Mouse (Mus musculus) embryonic facial prominence, embryonic 15.5 days (tissue): ENCODE results near the gene Olfr741. TPM values are rescaled to one million over a fixed set of nuclear protein-coding genes. Genes with fewer than 3 reads are reported as not detected.

Experiments used
- ATAC-seq: fragments of 200-750 bp; cut with Nextera tagmentation; 2 replicates; pipeline ENCODE4 v1.8.0; 2017; ENCODE audit warnings: low read depth, moderate TSS enrichment; ENCODE audit not compliant: insufficient number of reproducible peaks, low FRiP score, low TSS enrichment
- H3K27ac ChIP-seq: fragments of 300-500 bp; sonication (generic); replicated peaks from 2 replicates; pipeline ENCODE4 v1.5.1; 2015; ENCODE audit warnings: mild to moderate bottlenecking, inconsistent platforms
- H3K27me3 ChIP-seq: fragments of 300-500 bp; sonication (generic); 2 replicates; pipeline ENCODE4 v1.6.1; 2015; ENCODE audit warnings: inconsistent platforms
- H3K36me3 ChIP-seq: fragments of 300-500 bp; sonication (generic); 2 replicates; pipeline ENCODE4 v1.6.1; 2015; ENCODE audit warnings: mild to moderate bottlenecking, inconsistent platforms
- H3K4me1 ChIP-seq: fragments of 300-500 bp; sonication (generic); 2 replicates; pipeline ENCODE4 v1.6.1; 2015; ENCODE audit warnings: inconsistent platforms
- H3K4me2 ChIP-seq: fragments of 300-500 bp; sonication (generic); replicated peaks from 2 replicates; pipeline ENCODE4 v1.6.1; 2015; ENCODE audit warnings: mild to moderate bottlenecking, inconsistent platforms
- H3K4me3 ChIP-seq: fragments of 300-500 bp; sonication (generic); replicated peaks from 2 replicates; pipeline ENCODE4 v1.5.1; 2015; ENCODE audit warnings: mild to moderate bottlenecking, inconsistent platforms
- H3K9ac ChIP-seq: fragments of 300-500 bp; sonication (generic); 2 replicates; pipeline ENCODE4 v1.6.1; 2015; ENCODE audit warnings: inconsistent platforms
- H3K9me3 ChIP-seq: fragments of 300-500 bp; sonication (generic); replicated peaks from 2 replicates; pipeline ENCODE4 v1.6.1; 2016; ENCODE audit warnings: inconsistent platforms
- WGBS: fragments of 180-500 bp; shearing (Covaris S2); methylation state at CpG from one replicate; pipeline ENCODE4 v1.1.7; 2015; 5-methylcytosine and 5-hydroxymethylcytosine counted together
- polyA plus RNA-seq: library from polyadenylated mRNA; unstranded; fragments of >200 nt; fragmentation: Nextera tagmentation; extraction: Ambion mirVana; gene quantifications from 2 replicates; pipeline ENCODE4 v1.2.1, GENCODE M21; 2015

Gene Olfr741
- not detected in 2 replicates for polyA plus RNA-seq

DNA sequence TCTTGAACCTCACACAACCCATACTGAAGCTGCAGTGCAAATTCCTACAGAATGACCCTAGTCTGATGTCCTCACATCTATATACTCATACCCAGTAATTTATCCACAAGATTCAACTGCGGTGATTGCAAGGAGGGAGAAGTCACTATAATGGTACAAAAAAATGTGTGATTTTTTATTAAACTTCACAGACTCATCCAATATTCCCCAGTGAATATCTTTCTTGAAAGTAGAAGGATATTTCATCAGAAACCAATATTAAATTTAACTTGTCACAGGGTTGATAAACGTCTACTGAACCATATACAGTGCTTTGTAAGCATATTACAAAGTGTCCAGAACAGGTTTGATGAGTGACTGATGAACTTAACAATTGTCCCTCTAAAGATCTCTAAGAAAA is at the start of gene Olfr741:
Olfr741 (plus strand) TSS at position 301 of the 400 bp plus-strand sequence.
- Histone ChIP-seq H3K4me2 (no peak within 1 kb of the TSS), H3K9me3 (no peaks in the 10 kb centered on the region), H3K27ac (no peak within 1 kb of the TSS), H3K4me1 (no peaks in the 10 kb centered on the region), H3K27me3 (no peaks in the 10 kb centered on the region), H3K9ac (no peak within 1 kb of the TSS), H3K4me3 (no peak within 1 kb of the TSS), H3K36me3 (no peaks in the 10 kb centered on the region)
- no peak for ATAC-seq
- 61% methylated on average over 2 of the region's 2 CpGs for WGBS

DNA sequence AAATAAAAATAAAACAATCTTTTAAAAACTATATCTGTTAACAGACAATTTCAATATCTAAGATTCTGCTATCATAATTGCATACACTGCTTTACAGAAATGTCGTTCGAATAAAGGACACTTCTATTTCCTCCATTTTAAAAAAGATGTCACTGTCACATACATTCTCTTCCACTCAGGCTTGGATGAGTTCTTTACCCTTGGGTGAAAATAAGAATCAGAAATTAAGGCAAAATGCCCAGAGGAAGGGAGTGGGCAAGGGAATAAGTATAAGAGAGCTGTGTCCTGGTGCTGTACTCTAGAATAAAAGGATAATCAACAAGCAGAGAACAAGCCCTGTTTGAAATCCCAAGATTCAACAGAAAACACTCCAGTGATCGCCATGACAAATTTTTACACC is 27.3 kb upstream of the Olfr741 start, which contains the start of gene Olfr740:
Olfr740 (plus strand) TSS at position 301 of the 400 bp plus-strand sequence.
- Histone ChIP-seq H3K4me2 (no peak within 1 kb of the TSS), H3K9me3 (no peaks in the 10 kb centered on the region), H3K36me3 (no peaks in the 10 kb centered on the region), H3K9ac (no peak within 1 kb of the TSS), H3K4me1 (no peaks in the 10 kb centered on the region), H3K27me3 (no peaks in the 10 kb centered on the region), H3K4me3 (no peak within 1 kb of the TSS), H3K27ac (no peak within 1 kb of the TSS)
- no peak for ATAC-seq
- WGBS, result 86% methylated on average over 3 of the region's 3 CpGs

DNA sequence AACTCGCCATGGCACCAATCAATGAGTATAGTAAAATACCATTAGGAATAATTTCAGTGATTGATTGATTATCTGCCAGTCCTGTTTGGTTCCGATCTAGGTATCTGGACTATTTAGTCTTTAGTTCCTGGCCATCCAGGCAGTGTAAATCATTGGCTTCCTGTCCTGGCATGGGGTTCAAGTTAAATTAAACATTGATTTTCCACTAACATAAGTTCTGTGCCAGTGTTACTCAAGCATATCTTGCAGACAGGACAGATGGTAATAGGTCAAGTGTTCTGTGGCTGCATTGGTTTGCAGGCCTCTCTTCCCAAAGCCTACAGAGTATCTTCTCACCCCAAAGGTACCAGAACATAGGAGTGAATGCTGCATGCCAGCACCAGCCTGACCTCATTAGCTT is 5.9 kb downstream of the Olfr741 start:
- ATAC-seq, result no peak
- H3K27me3 ChIP-seq, result no peaks in the 10 kb centered on the region
- no peaks in the 10 kb centered on the region for H3K36me3 ChIP-seq
- H3K4me1 ChIP-seq, result no peaks in the 10 kb centered on the region
- no peak overlapping the region for H3K4me3 ChIP-seq
- H3K9me3 ChIP-seq, result no peaks in the 10 kb centered on the region
- no peak overlapping the region for H3K4me2 ChIP-seq
- 70% methylated on average over 2 of the region's 2 CpGs for WGBS
- no peak overlapping the region for H3K9ac ChIP-seq
- no peak overlapping the region for H3K27ac ChIP-seq

DNA sequence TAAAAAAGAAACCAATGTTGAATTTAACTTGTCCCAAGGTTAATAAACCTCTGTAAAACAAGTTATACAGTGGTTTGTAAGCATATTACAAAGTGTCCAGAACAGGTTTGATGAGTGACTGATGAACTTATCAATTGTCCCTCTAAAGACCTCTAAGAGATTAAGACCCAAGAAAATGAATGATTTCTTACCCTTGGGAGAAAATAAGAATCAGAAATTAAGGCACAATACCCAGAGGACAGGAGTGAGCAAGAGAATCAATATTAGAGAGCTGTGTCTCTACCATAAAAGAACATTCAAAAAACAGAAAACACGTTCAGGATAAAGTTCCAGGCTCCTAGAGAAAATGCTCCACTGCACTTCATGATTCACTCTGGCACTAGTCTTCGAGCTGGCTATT is 30.8 kb downstream of the Olfr741 start, which contains the start of gene Olfr742:
Olfr742 (plus strand) TSS at position 301 of the 400 bp plus-strand sequence.
- H3K4me2 ChIP-seq, result no peak within 1 kb of the TSS
- no peak within 1 kb of the TSS for H3K9ac ChIP-seq
- no peaks in the 10 kb centered on the region for H3K27me3 ChIP-seq
- no peak within 1 kb of the TSS for H3K27ac ChIP-seq
- no peak for ATAC-seq
- 56% methylated on average over 2 of the region's 2 CpGs for WGBS
- no peaks in the 10 kb centered on the region for H3K4me1 ChIP-seq
- no peaks in the 10 kb centered on the region for H3K36me3 ChIP-seq
- no peak within 1 kb of the TSS for H3K4me3 ChIP-seq
- H3K9me3 ChIP-seq, result no peaks in the 10 kb centered on the region

DNA sequence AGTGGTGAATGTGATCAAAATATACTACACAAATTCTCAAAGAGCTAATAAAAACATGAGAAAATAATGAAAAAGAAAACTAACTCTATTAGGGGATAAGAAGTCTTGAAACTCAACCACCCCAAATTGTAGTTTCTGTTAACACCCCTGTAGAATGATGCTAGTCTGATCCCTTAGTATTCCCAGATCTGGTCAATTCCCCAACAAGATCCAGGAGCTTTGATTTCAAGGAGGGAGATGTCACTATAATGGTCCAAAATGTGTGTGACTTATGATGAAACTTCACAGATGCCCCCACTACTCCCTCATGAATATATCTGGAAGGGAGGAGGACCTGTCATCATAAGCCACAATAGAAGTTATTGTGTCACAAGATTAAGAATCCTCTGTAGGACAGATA is 49.0 kb downstream of the Olfr741 start, which contains the start of gene Olfr743:
Olfr743 (plus strand) TSS at position 301 of the 400 bp plus-strand sequence.
- H3K27ac ChIP-seq, result no peak within 1 kb of the TSS
- H3K36me3 ChIP-seq, result no peaks in the 10 kb centered on the region
- no peaks in the 10 kb centered on the region for H3K9me3 ChIP-seq
- H3K4me3 ChIP-seq, result no peak within 1 kb of the TSS
- no peak within 1 kb of the TSS for H3K4me2 ChIP-seq
- H3K9ac ChIP-seq, result no peak within 1 kb of the TSS
- H3K27me3 ChIP-seq, result no peaks in the 10 kb centered on the region
- no peak for ATAC-seq
- no peaks in the 10 kb centered on the region for H3K4me1 ChIP-seq

Other genes starting within 250 kb of the Olfr741 start
- gene Olfr731, start 230.9 kb upstream of the Olfr741 start, polyA plus RNA-seq, result not detected in 2 replicates
- not detected in 2 replicates for gene Olfr732, start 188.5 kb upstream of the Olfr741 start, polyA plus RNA-seq
- not detected in 2 replicates for gene Olfr733, start 171.2 kb upstream of the Olfr741 start, polyA plus RNA-seq
- not detected in 2 replicates for gene Olfr734, start 146.0 kb upstream of the Olfr741 start, polyA plus RNA-seq
- not detected in 2 replicates for gene Olfr735, start 123.9 kb upstream of the Olfr741 start, polyA plus RNA-seq
- gene Tlr11, start 114.8 kb upstream of the Olfr741 start, polyA plus RNA-seq, result not detected in 2 replicates
- 0.21 TPM in 1 of 2 replicates, not detected in the other for gene Olfr736, start 91.6 kb upstream of the Olfr741 start, polyA plus RNA-seq
- gene Olfr738, start 65.2 kb upstream of the Olfr741 start, polyA plus RNA-seq, result 0.13 and 0.17 TPM in 2 replicates
- 0.20 and 0.24 TPM in 2 replicates for gene Olfr739, start 54.1 kb upstream of the Olfr741 start, polyA plus RNA-seq
- 0.05 TPM in 1 of 2 replicates, not detected in the other for gene Olfr740, start 27.2 kb upstream of the Olfr741 start, polyA plus RNA-seq
- gene Olfr742, start 30.9 kb downstream of the Olfr741 start, polyA plus RNA-seq, result not detected in 2 replicates
- gene Olfr743, start 49.1 kb downstream of the Olfr741 start, polyA plus RNA-seq, result not detected in 2 replicates
- gene Olfr744, start 142.1 kb downstream of the Olfr741 start, polyA plus RNA-seq, result 0.15 and 0.25 TPM in 2 replicates
- 1.3 TPM in 2 replicates for gene Olfr745, start 166.7 kb downstream of the Olfr741 start, polyA plus RNA-seq
- 0.17 TPM in 1 of 2 replicates, not detected in the other for gene Olfr746, start 174.3 kb downstream of the Olfr741 start, polyA plus RNA-seq
- not detected in 2 replicates for gene Olfr747, start 220.5 kb downstream of the Olfr741 start, polyA plus RNA-seq
- gene Olfr748, start 234.6 kb downstream of the Olfr741 start, polyA plus RNA-seq, result 0.05 and 0.08 TPM in 2 replicates